Mouse (Mus musculus) kidney, postnatal 0 days (tissue): Measurements from ENCODE around the gene Slc16a8. TPM values are rescaled to one million over a fixed set of nuclear protein-coding genes. Genes with fewer than 3 reads are reported as not detected.
A peak's percentile ranks its signal among the peaks of the same experiment; 100 is the strongest.

Source experiments
- ATAC-seq: fragments of 200-750 bp; cut with Nextera tagmentation; replicated peaks from 2 replicates; pipeline ENCODE4 v1.8.0; 2017; ENCODE audit warnings: low read depth, moderate number of reproducible peaks, moderate TSS enrichment, moderate library complexity; ENCODE audit not compliant: low FRiP score
- DNase-seq: peaks from one replicate; pipeline ENCODE4 v3.0.0-alpha.2; 2016; ENCODE audit warnings: low spot score
- H3K27ac ChIP-seq: fragments of 300-500 bp; sonication (generic); 2 replicates; pipeline ENCODE4 v1.5.1; 2014; ENCODE audit warnings: mild to moderate bottlenecking
- H3K27me3 ChIP-seq: fragments of 300-500 bp; sonication (generic); 2 replicates; pipeline ENCODE4 v1.6.1; 2014; ENCODE audit warnings: low read length, mixed read lengths; ENCODE audit not compliant: insufficient read depth
- H3K36me3 ChIP-seq: fragments of 300-500 bp; sonication (generic); 2 replicates; pipeline ENCODE4 v1.6.1; 2014; ENCODE audit warnings: low read length, mixed read lengths; ENCODE audit not compliant: insufficient read depth
- H3K4me1 ChIP-seq: fragments of 300-500 bp; sonication (generic); replicated peaks from 2 replicates; pipeline ENCODE4 v1.6.1; 2014; ENCODE audit warnings: antibody characterized with exemption, low read length, mixed read lengths; ENCODE audit not compliant: insufficient read depth
- H3K4me2 ChIP-seq: fragments of 300-500 bp; sonication (generic); 2 replicates; pipeline ENCODE4 v1.6.1; 2014; ENCODE audit warnings: mild to moderate bottlenecking, low read length, moderate library complexity, mixed read lengths
- H3K4me3 ChIP-seq: fragments of 300-500 bp; sonication (generic); replicated peaks from 2 replicates; pipeline ENCODE4 v1.5.1; 2014; ENCODE audit warnings: low read depth, low read length
- H3K9ac ChIP-seq: fragments of 300-500 bp; sonication (generic); 2 replicates; pipeline ENCODE4 v1.6.1; 2014; ENCODE audit warnings: low read depth, low read length
- H3K9me3 ChIP-seq: fragments of 300-500 bp; sonication (generic); replicated peaks from 2 replicates; pipeline ENCODE4 v1.6.1; 2016; ENCODE audit warnings: low read length, inconsistent platforms, mixed read lengths
- CTCF ChIP-seq: IDR thresholded peaks from 2 replicates; pipeline ENCODE4 v1.5.1; 2016; ENCODE audit warnings: antibody characterized with exemption, low read depth, mild to moderate bottlenecking, moderate library complexity
- WGBS: fragments of 180-500 bp; shearing (Covaris S2); extraction: QIAGEN DNeasy Blood & Tissue Kit; methylation state at CpG from one replicate; pipeline ENCODE4 v1.1.7; 2014; 5-methylcytosine and 5-hydroxymethylcytosine counted together
- polyA plus RNA-seq: library from polyadenylated mRNA; unstranded; fragments of >200 nt; fragmentation: Nextera tagmentation; extraction: Ambion mirVana; gene quantifications from 2 replicates; pipeline ENCODE4 v1.2.1, GENCODE M21; 2015

The Slc16a8 gene
- polyA plus RNA-seq, 1 experiment from 2014 or later = not detected

GRCm38 (mm10) chr15:79216191-79216590, 38.4 kb downstream of the Slc16a8 start:
- H3K36me3 ChIP-seq = no peaks in the 10 kb centered on the region
- no peak overlapping the region for H3K9ac ChIP-seq
- 62% methylated on average over 3 of the region's 3 CpGs for WGBS
- no peak for DNase-seq
- no peaks in the 10 kb centered on the region for H3K4me1 ChIP-seq
- no peak overlapping the region for H3K4me3 ChIP-seq
- H3K9me3 ChIP-seq = no peaks in the 10 kb centered on the region
- no peak overlapping the region for H3K4me2 ChIP-seq
- no peaks in the 10 kb centered on the region for H3K27me3 ChIP-seq
- no peak for ATAC-seq
- no peak for TF ChIP-seq CTCF
- no peak overlapping the region for H3K27ac ChIP-seq

GRCm38 (mm10) chr15:79213591-79213990, 41.0 kb downstream of the Slc16a8 start:
- DNase-seq = no peak

GRCm38 (mm10) chr15:79212750-79213446, 41.7 kb downstream of the Slc16a8 start:
- Histone ChIP-seq H3K27me3 (no peaks in the 10 kb centered on the region), H3K4me3 (no peak overlapping the region), H3K4me1 (no peaks in the 10 kb centered on the region), H3K27ac (no peak overlapping the region), H3K9ac (no peak overlapping the region), H3K4me2 (no peak overlapping the region), H3K9me3 (no peaks in the 10 kb centered on the region), H3K36me3 (no peaks in the 10 kb centered on the region)
- TF ChIP-seq CTCF = no peak
- WGBS = 86% methylated on average over 26 of the region's 26 CpGs
- no peak for DNase-seq
- ATAC-seq = no peak

More at GRCm38 (mm10) chr15:79213591-79213990, 41.0 kb downstream of the Slc16a8 start:
- no peak overlapping the region for H3K27ac ChIP-seq
- H3K9me3 ChIP-seq = no peaks in the 10 kb centered on the region
- H3K27me3 ChIP-seq = no peaks in the 10 kb centered on the region
- H3K36me3 ChIP-seq = no peaks in the 10 kb centered on the region
- WGBS = 73% methylated on average over 6 of the region's 6 CpGs
- no peak overlapping the region for H3K4me3 ChIP-seq
- H3K4me2 ChIP-seq = no peak overlapping the region
- no peak for ATAC-seq
- no peaks in the 10 kb centered on the region for H3K4me1 ChIP-seq
- no peak for TF ChIP-seq CTCF
- H3K9ac ChIP-seq = no peak overlapping the region

- DNase-seq = no peak
- H3K27ac ChIP-seq = no peak overlapping the region
- no peak for ATAC-seq
- H3K4me2 ChIP-seq = no peak overlapping the region
- no peak for TF ChIP-seq CTCF
- H3K9me3 ChIP-seq = no peaks in the 10 kb centered on the region
- H3K9ac ChIP-seq = no peak overlapping the region
- no peaks in the 10 kb centered on the region for H3K4me1 ChIP-seq
- no peaks in the 10 kb centered on the region for H3K27me3 ChIP-seq
- 63% methylated on average over 2 of the region's 2 CpGs for WGBS
- H3K36me3 ChIP-seq = no peaks in the 10 kb centered on the region
- H3K4me3 ChIP-seq = no peak overlapping the region
These were observed 44.2 kb downstream of the Slc16a8 start for GRCm38 (mm10) chr15:79210357-79210756.

GRCm38 (mm10) chr15:79208758-79209439, 45.7 kb downstream of the Slc16a8 start:
- peak; percentile 21 for DNase-seq
- H3K4me2 ChIP-seq = no peak overlapping the region
- H3K9ac ChIP-seq = no peak overlapping the region
- H3K9me3 ChIP-seq = no peaks in the 10 kb centered on the region
- no peaks in the 10 kb centered on the region for H3K4me1 ChIP-seq
- WGBS = 63% methylated on average over 27 of the region's 27 CpGs
- H3K4me3 ChIP-seq = no peak overlapping the region
- H3K36me3 ChIP-seq = no peaks in the 10 kb centered on the region
- TF ChIP-seq CTCF = no peak
- H3K27me3 ChIP-seq = no peaks in the 10 kb centered on the region
- no peak overlapping the region for H3K27ac ChIP-seq
- peak; percentile 42; the same call in 1 of the 2 replicates for ATAC-seq

- Histone ChIP-seq H3K9ac (no peak overlapping the region), H3K4me2 (no peak overlapping the region), H3K27ac (no peak overlapping the region), H3K4me3 (no peak overlapping the region), H3K27me3 (no peaks in the 10 kb centered on the region), H3K4me1 (no peaks in the 10 kb centered on the region), H3K9me3 (no peaks in the 10 kb centered on the region), H3K36me3 (no peaks in the 10 kb centered on the region)
- ATAC-seq (no peak), DNase-seq (no peak)
- TF ChIP-seq CTCF = no peak
- WGBS = 58% methylated on average over 6 of the region's 6 CpGs
These were observed 46.4 kb downstream of the Slc16a8 start for GRCm38 (mm10) chr15:79208211-79208610.
